Mouse (Mus musculus): Measurements from ENCODE around the gene Kif3c.

Kif3c gene

DNA sequence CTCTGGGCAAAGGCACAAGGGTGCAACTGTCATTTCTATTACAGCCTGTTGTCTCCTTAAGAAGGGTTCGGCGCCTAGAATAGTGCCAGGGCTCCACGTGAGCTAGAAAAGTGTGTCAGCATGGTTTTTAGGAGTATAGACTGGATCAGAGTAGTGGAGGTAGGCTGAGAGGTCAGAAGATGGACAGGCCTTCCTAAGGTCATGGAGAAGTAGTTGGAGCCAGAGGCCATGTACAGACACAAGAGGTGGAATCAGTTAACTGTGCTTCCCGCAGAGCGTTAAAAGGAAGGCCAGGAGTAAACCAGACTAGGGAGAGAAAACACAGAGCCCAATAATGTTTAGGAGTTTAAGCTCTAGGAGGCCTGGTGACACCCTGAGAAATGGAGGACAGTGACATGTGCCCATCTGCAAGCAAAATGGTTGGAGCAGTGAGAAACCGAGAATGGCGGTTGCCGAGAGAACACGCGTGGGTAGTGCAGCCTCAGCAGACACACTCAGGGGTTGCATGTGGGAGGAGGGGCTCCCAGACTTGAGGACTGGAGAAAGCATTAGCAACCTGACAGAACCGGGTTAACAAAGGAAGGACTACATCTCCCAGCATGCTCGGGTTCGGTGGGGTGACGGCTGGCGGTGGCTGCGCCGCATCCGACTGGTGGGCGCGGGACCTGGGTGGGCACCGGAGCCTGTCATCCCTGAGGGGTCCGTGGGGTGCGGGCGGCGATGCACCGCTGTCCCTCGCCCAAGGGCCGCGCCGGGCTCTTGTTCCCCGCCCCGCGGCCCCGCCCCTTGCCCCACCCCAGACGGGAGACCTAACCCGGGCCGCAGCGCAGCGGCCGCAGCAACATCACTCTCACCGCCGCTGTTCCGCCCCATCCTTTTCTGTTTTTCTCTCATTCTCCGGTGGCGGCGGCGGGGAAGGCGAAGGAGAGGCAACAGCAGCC, at the start of gene Kif3c:
TSS of gene Kif3c (plus strand) at position 625 of the 941 bp plus-strand sequence.
- peak; percentile 67 for DNase-seq

GRCm38 (mm10) chr12:3316083-3316482, 48.8 kb upstream of the Kif3c start:
- no peak for DNase-seq

DNA sequence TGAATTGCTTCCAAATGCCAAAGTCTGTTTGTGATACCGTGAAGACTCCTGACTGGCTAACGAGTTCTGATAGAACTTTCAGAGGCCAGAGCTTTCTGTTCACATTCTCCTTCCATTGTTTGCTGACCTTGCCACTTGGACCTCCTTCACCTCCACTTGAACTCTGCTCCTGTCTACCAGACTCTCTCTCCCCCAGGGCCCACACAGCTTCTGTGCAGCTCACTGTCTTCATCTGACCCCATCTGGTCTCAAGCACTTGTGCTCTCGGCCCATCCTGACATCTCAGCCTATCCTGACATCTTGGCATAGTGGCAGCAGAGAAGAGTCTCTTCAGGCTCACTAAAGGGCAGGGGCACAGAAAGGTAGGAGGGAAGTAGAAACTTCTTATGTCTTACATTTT, 48.0 kb upstream of the Kif3c start:
- DNase-seq: no peak

GRCm38 (mm10) chr12:3319377-3319776, 45.6 kb upstream of the Kif3c start:
- DNase-seq: no peak

GRCm38 (mm10) chr12:3323241-3323640, 41.7 kb upstream of the Kif3c start:
- DNase-seq: no peak

DNA sequence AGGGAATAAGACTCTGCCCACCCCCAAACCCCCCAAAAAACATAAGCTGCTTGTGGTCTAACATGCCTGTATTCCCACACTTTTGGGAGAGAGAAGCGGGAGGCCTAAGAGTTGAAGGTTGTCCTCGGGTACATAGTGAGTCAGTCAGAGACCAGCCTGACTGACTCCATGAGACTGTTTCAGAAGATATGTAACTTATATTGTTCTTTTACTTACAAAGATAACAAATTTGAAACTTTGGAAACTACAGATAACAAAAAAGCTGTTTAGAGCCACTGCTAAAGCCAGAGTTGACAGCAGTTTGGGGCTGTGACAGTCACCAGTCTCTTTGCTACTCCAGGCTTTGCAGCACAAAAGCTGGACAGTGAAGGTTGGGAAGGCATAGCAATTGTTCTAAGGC, 39.7 kb upstream of the Kif3c start:
- DNase-seq: no peak

- no peak for DNase-seq
Measured at GRCm38 (mm10) chr12:3329677-3330076, 35.3 kb upstream of the Kif3c start.

- DNase-seq: no peak
Measured at GRCm38 (mm10) chr12:3338931-3339330, 26.0 kb upstream of the Kif3c start.

DNA sequence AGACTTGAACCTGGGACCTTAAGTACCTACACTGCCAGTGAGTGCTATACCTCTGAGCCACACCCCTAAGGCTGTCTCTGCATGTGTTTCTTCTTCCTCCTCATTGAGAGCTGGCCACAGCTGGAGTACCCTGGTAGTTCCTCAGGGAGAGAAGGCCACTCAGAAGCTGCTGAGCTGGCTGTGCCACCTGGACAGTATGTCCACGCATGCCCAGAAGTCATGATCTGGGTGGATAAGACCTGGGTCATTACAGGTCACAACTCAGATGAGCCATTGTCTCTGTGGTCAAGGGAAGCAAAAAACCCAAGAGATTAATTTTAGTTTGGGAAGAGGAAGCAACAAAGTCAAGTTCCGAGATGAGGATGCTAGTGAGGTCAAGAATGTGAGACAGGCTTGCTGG, 20.8 kb upstream of the Kif3c start:
- DNase-seq: no peak

- DNase-seq: no peak
Measured at GRCm38 (mm10) chr12:3345038-3345437, 19.9 kb upstream of the Kif3c start.

GRCm38 (mm10) chr12:3347682-3348081, 17.2 kb upstream of the Kif3c start:
- no peak for DNase-seq

- no peak for DNase-seq
Measured at GRCm38 (mm10) chr12:3349387-3349786, 15.5 kb upstream of the Kif3c start.

DNA sequence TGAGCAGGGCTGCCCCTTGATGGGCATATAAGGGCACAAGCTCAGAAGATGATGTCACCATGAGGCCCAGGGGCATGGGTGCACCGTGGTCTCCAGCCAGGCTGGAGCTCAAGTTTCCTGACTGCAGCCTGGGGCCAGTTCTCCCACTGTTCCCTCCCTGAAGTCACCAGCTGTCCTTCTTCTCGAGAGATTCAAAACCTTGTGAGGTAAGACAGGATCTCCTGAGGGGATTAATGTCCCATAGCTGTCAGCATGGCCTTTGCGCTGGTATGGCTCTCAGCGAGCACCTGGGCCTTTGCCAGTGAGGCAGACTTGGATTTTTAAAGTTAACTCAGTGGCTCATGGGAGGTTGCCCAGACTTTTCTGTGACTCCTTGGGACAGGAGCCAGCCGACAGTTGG, 14.8 kb upstream of the Kif3c start:
- DNase-seq: peak; percentile 56

- DNase-seq: no peak
Measured at GRCm38 (mm10) chr12:3352216-3352615, 12.7 kb upstream of the Kif3c start.

- DNase-seq: no peak
Measured at GRCm38 (mm10) chr12:3355068-3355467, 9.9 kb upstream of the Kif3c start.

DNA sequence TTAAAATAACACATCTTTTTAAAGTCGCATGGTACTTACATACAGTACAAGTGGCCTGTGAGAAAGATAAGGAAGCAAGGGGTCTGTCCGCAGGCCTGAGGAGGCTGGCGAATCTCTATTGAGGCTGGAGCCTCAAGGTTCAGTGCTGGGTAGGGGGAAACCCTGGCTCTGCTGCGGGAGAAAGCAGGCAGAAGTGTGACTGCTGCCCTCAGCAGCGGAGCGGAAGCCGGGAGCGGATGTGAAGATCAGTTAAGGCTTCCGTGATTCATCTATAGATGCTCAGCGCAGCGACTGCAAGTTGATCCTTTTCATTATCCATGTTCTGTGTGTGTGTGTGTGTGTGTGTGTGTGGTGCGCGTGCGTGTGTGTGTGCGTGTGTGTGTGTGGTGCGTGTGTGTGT, 8.1 kb upstream of the Kif3c start:
- no peak for DNase-seq

DNA sequence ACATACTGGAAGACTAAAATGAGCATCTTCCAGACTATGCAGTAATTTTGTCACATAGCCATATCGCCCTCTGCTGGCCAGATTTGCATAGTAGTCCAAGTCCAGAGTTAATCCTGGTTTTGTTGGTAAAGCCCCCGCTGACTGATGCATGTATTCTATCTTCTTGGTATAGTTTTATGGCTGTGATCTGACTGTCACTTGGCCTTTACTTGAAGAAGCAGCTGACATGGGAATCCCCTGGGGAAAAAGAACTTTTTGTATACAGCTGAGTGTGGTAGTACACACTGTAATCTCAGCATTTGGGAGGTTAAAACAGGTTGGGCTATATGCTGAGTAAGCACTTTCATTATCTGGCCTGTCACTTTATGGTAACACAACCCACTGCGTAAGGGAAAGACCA, 5.6 kb upstream of the Kif3c start:
- peak; percentile 57 for DNase-seq

DNA sequence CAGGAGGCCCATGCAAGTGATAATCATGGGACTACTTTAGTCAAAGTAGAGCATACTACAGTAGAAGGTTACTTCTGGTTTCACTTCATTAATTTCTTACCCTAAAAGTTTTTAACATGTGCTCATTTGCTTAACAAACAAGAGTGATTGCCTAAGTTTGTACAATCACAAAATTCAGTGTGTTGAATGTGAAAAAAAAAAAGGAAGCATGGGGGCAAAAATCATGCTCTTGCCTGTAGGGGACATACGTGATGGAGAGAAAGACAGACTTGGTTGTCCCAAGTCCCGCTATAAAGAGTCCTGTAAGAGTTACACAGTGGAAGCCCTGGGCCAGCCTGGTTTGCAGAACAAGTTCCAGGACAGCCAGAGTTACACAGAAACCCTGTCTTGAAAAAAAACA, 4.9 kb upstream of the Kif3c start:
- no peak for DNase-seq

GRCm38 (mm10) chr12:3364076-3364475, 856 bp upstream of the Kif3c start:
- no peak for DNase-seq

GRCm38 (mm10) chr12:3365449-3366189, 687 bp downstream of the Kif3c start:
- DNase-seq: no peak

DNA sequence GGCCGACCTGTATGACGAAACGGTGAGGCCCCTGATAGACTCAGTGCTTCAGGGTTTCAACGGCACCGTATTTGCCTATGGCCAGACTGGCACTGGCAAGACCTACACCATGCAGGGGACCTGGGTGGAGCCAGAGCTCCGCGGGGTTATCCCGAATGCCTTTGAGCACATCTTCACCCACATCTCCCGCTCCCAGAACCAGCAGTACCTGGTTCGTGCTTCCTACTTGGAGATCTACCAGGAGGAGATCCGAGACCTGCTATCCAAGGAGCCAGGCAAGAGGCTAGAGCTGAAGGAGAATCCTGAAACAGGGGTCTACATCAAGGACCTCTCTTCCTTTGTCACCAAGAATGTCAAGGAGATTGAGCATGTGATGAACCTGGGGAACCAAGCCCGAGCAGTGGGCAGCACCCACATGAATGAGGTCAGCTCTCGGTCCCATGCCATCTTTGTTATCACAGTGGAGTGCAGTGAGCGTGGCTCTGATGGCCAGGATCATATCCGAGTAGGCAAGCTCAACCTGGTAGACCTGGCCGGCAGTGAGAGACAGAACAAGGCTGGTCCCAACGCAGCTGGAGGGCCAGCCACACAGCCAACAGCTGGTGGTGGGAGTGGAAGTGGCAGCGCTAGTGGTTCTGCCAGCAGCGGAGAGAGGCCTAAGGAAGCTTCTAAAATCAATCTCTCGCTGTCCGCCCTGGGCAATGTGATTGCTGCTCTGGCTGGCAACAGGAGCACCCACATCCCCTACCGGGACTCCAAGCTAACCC, 1.4 kb downstream of the Kif3c start:
- no peak for DNase-seq

GRCm38 (mm10) chr12:3366957-3367260, 2.0 kb downstream of the Kif3c start:
- DNase-seq: no peak

- no peak for DNase-seq
Measured at GRCm38 (mm10) chr12:3368771-3369170, 3.8 kb downstream of the Kif3c start.
